Mouse (Mus musculus) MEL (cell line): ENCODE data around the gene Ppp1r3e. TPM values are rescaled to one million over a fixed set of nuclear protein-coding genes. Genes with fewer than 3 reads are reported as not detected.
A peak's percentile ranks its signal among the peaks of the same experiment; 100 is the strongest.

Experiments used
- DNase-seq: peaks from one replicate; pipeline ENCODE4 v3.0.0; 2011; ENCODE audit warnings: low read depth, low spot score
- H3K27ac ChIP-seq: 2 replicates; pipeline ENCODE4 v1.5.1; 2012; ENCODE audit warnings: low read depth, mild to moderate bottlenecking, control low read depth, low read length, moderate library complexity; ENCODE audit not compliant: control insufficient read depth
- H3K27me3 ChIP-seq, 2 experiments: fragments of 150-350 bp in 1 of 2; sonication (generic) in 1 of 2; 2 replicates each; pipeline ENCODE4 v1.6.1; 2012; ENCODE audit warnings: low read length in 2 of 2, mild to moderate bottlenecking in 2 of 2, improper control_type of control experiment in 1 of 2, moderate library complexity in 1 of 2; ENCODE audit not compliant: insufficient read depth in 2 of 2, control insufficient read depth in 1 of 2
- H3K36me3 ChIP-seq, 2 experiments: 2 replicates each; pipeline ENCODE4 v1.6.1; 2012 to 2014; ENCODE audit warnings: low read length in 2 of 2, improper control_type of control experiment in 1 of 2, inconsistent platforms in 1 of 2, mild to moderate bottlenecking in 1 of 2; ENCODE audit not compliant: insufficient read depth in 2 of 2, control insufficient read depth in 1 of 2
- H3K4me1 ChIP-seq, 2 experiments: fragments of 150-350 bp in 1 of 2; sonication (generic) in 1 of 2; 2 replicates each; pipeline ENCODE4 v1.6.1; 2012; ENCODE audit warnings: low read length in 2 of 2, improper control_type of control experiment in 1 of 2, mild to moderate bottlenecking in 1 of 2; ENCODE audit not compliant: insufficient read depth in 2 of 2, control insufficient read depth in 1 of 2
- H3K4me3 ChIP-seq, 2 experiments: fragments of 150-350 bp in 1 of 2; sonication (generic) in 1 of 2; 2 replicates each; pipeline ENCODE4 v1.5.1; 2012; ENCODE audit warnings: low read depth in 2 of 2, low read length in 2 of 2, mild to moderate bottlenecking in 2 of 2, moderate library complexity in 2 of 2, control low read depth in 1 of 2, improper control_type of control experiment in 1 of 2; ENCODE audit not compliant: control insufficient read depth in 1 of 2, insufficient read depth in 1 of 2
- H3K79me2 ChIP-seq: 2 replicates; pipeline ENCODE4 v1.6.1; 2012; ENCODE audit warnings: mild to moderate bottlenecking, low read length, moderate library complexity; ENCODE audit not compliant: control insufficient read depth, poor library complexity, insufficient read depth
- H3K9ac ChIP-seq: 2 replicates; pipeline ENCODE4 v1.6.1; 2012; ENCODE audit warnings: low read depth, mild to moderate bottlenecking, control low read depth, low read length, moderate library complexity; ENCODE audit not compliant: control insufficient read depth, poor library complexity, severe bottlenecking
- H3K9me3 ChIP-seq: fragments of 150-350 bp; sonication (generic); replicated peaks from 2 replicates; pipeline ENCODE4 v1.6.1; 2012; ENCODE audit warnings: mild to moderate bottlenecking, low read length, improper control_type of control experiment, moderate library complexity; ENCODE audit not compliant: insufficient read depth
- CHD1 ChIP-seq: IDR thresholded peaks from 2 replicates; pipeline ENCODE4 v1.6.1; 2012; ENCODE audit warnings: low read depth, mild to moderate bottlenecking, inconsistent platforms, low read length, improper control_type of control experiment
- CHD2 ChIP-seq: IDR thresholded peaks from 2 replicates; pipeline ENCODE4 v1.6.1; 2011; ENCODE audit warnings: low read length, improper control_type of control experiment
- E2F4 ChIP-seq: IDR thresholded peaks from 2 replicates; pipeline ENCODE4 v1.6.1; 2011; ENCODE audit warnings: low read depth, low read length, improper control_type of control experiment, borderline replicate concordance
- ELF1 ChIP-seq: IDR thresholded peaks from 2 replicates; pipeline ENCODE4 v1.6.1; 2014; ENCODE audit warnings: low read depth, mild to moderate bottlenecking, inconsistent platforms, low read length, improper control_type of control experiment, moderate library complexity
- EP300 ChIP-seq, 2 experiments: IDR thresholded peaks; 2 replicates each; pipeline ENCODE4 v1.6.1; 2011; ENCODE audit warnings: improper control_type of control experiment in 2 of 2, low read length in 2 of 2, low read depth in 1 of 2, mild to moderate bottlenecking in 1 of 2
- ETS1 ChIP-seq: IDR thresholded peaks from 2 replicates; pipeline ENCODE4 v1.6.1; 2012; ENCODE audit warnings: low read depth, mild to moderate bottlenecking, inconsistent platforms, low read length, improper control_type of control experiment, moderate library complexity
- HCFC1 ChIP-seq: IDR thresholded peaks from 2 replicates; pipeline ENCODE4 v1.6.1; 2012; ENCODE audit warnings: low read depth, mild to moderate bottlenecking, inconsistent platforms, low read length, improper control_type of control experiment, moderate library complexity
- KAT2A ChIP-seq: conservative IDR thresholded peaks from 2 replicates; pipeline ENCODE4 v1.6.1; 2012; ENCODE audit warnings: low read depth, low read length, improper control_type of control experiment, inconsistent platforms
- MAFK ChIP-seq: IDR thresholded peaks from 2 replicates; pipeline ENCODE4 v1.6.1; 2011; ENCODE audit warnings: low read depth, mild to moderate bottlenecking, low read length, improper control_type of control experiment, borderline replicate concordance
- MAZ ChIP-seq: IDR thresholded peaks from 2 replicates; pipeline ENCODE4 v1.6.1; 2012; ENCODE audit warnings: low read depth, mild to moderate bottlenecking, inconsistent platforms, low read length, improper control_type of control experiment
- MXI1 ChIP-seq: IDR thresholded peaks from 2 replicates; pipeline ENCODE4 v1.6.1; 2011; ENCODE audit warnings: mild to moderate bottlenecking, low read depth, low read length, improper control_type of control experiment
- MYC ChIP-seq: IDR thresholded peaks from 2 replicates; pipeline ENCODE4 v1.6.1; 2011; ENCODE audit warnings: low read depth, mild to moderate bottlenecking, low read length, improper control_type of control experiment, moderate library complexity
- NELFE ChIP-seq: IDR thresholded peaks from 2 replicates; pipeline ENCODE4 v1.6.1; 2011; ENCODE audit warnings: low read depth, low read length, improper control_type of control experiment
- NRF1 ChIP-seq: IDR thresholded peaks from 2 replicates; pipeline ENCODE4 v1.6.1; 2014; ENCODE audit warnings: low read depth, mild to moderate bottlenecking, inconsistent platforms, low read length, improper control_type of control experiment, moderate library complexity; ENCODE audit not compliant: poor library complexity, insufficient read depth, severe bottlenecking
- POLR2A ChIP-seq, 2 experiments: IDR thresholded peaks; 2 replicates each; pipeline ENCODE4 v1.6.1; 2011 to 2012; ENCODE audit warnings: low read length in 2 of 2, mild to moderate bottlenecking in 2 of 2, control low read depth in 1 of 2, improper control_type of control experiment in 1 of 2, low read depth in 1 of 2, moderate library complexity in 1 of 2; ENCODE audit not compliant: control insufficient read depth in 1 of 2, insufficient read depth in 1 of 2, poor library complexity in 1 of 2
- POLR2AphosphoS5 ChIP-seq: IDR thresholded peaks from 2 replicates; pipeline ENCODE4 v1.6.1; 2012; ENCODE audit warnings: low read depth, borderline replicate concordance, mild to moderate bottlenecking, inconsistent platforms, low read length, moderate library complexity, mixed read lengths
- RCOR1 ChIP-seq: IDR thresholded peaks from 2 replicates; pipeline ENCODE4 v1.6.1; 2012; ENCODE audit warnings: low read depth, mild to moderate bottlenecking, inconsistent platforms, low read length, improper control_type of control experiment
- SIN3A ChIP-seq: IDR thresholded peaks from 2 replicates; pipeline ENCODE4 v1.6.1; 2012; ENCODE audit warnings: low read length, improper control_type of control experiment, inconsistent platforms
- TCF12 ChIP-seq: IDR thresholded peaks from 2 replicates; pipeline ENCODE4 v1.6.1; 2014; ENCODE audit warnings: low read depth, mild to moderate bottlenecking, inconsistent platforms, low read length, improper control_type of control experiment, moderate library complexity
- UBTF ChIP-seq: IDR thresholded peaks from 2 replicates; pipeline ENCODE4 v1.6.1; 2012; ENCODE audit warnings: low read depth, mild to moderate bottlenecking, inconsistent platforms, low read length, improper control_type of control experiment, moderate library complexity, borderline replicate concordance; ENCODE audit not compliant: insufficient read depth
- USF2 ChIP-seq, 2 experiments: IDR thresholded peaks; 2 replicates each; pipeline ENCODE4 v1.6.1; 2011 to 2012; ENCODE audit warnings: improper control_type of control experiment in 2 of 2, low read length in 2 of 2, borderline replicate concordance in 1 of 2, inconsistent platforms in 1 of 2, low read depth in 1 of 2, mild to moderate bottlenecking in 1 of 2; ENCODE audit not compliant: insufficient read depth in 1 of 2
- ZNF384 ChIP-seq: IDR thresholded peaks from 2 replicates; pipeline ENCODE4 v1.6.1; 2012; ENCODE audit warnings: low read depth, mild to moderate bottlenecking, inconsistent platforms, low read length, improper control_type of control experiment
- polyA plus RNA-seq, 2 experiments: library from polyadenylated mRNA; stranded (reverse) in 1 of 2; unstranded in 1 of 2; fragments of >175 nt in 1 of 2; fragments of >200 nt in 1 of 2; gene quantifications; 2 replicates each; pipeline versions ENCODE4 v1.2.1 to v1.2.4; 2012; ENCODE audit warnings: low replicate concordance in 2 of 2, low read depth in 1 of 2; ENCODE audit not compliant: insufficient read length in 2 of 2, insufficient read depth in 1 of 2, missing spikeins in 1 of 2
- total RNA-seq: library from RNA; depleted of rRNA; stranded (reverse); fragments of 300-350 nt; gene quantifications from 2 replicates; pipeline ENCODE4 v1.2.3, GENCODE M21; 2012

The Ppp1r3e gene
- total and polyA plus RNA-seq, 3 experiments, result 0.73 to 1.2 TPM; not detected in 1

GRCm38 (mm10) chr14:54866268-54866667 is 11.1 kb downstream of the Ppp1r3e start:
- Histone ChIP-seq H3K27me3 (no peaks in the 10 kb centered on the region), H3K4me3 (peak overlapping the region; percentile 3 to 4; a peak in 1 of 4 replicates), H3K27ac (peak overlapping the region; percentile 39; the same call in 1 of the 2 replicates), H3K9me3 (no peaks in the 10 kb centered on the region), H3K9ac (peak overlapping the region; percentile 23; the same call in 1 of the 2 replicates), H3K36me3 (peaks cover 0 to 21% of the 10 kb centered on the region in 2 experiments; a peak in 2 of 4 replicates), H3K79me2 (no peaks in the 10 kb centered on the region; the same call in 1 of the 2 replicates), H3K4me1 (peaks cover 19 to 27% of the 10 kb centered on the region in 2 experiments)
- TF ChIP-seq POLR2A (IDR thresholded peaks at IDR 0.05; ENCODE audit: control insufficient read depth in 1 of 2, insufficient read depth in 1 of 2, low read depth in 1 of 2, low read length in 2 of 2, poor library complexity in 1 of 2) (no peak), ETS1 (no peak), HCFC1 (0 out of 2 replicates have a peak, but pooled peaks have one; percentile 28), MYC (peak; percentile 37; the same call in 1 of the 2 replicates), POLR2AphosphoS5 (no peak), E2F4 (no peak), NELFE (no peak), EP300 (IDR thresholded peaks at IDR 0.05; ENCODE audit: low read depth in 1 of 2, low read length in 2 of 2) (0 out of 4 replicates have a peak, but pooled peaks of 1 of the 2 experiments have one; percentile 26), ELF1 (peak; percentile 70), MAFK (no peak), CHD2 (no peak), RCOR1 (no peak), ZNF384 (peak; percentile 93), SIN3A (peak; percentile 50; the same call in 1 of the 2 replicates), MXI1 (no peak), NRF1 (no peak), CHD1 (no peak), TCF12 (no peak)
- peak; percentile 51 for DNase-seq

- Histone ChIP-seq H3K79me2 (no peaks in the 10 kb centered on the region; the same call in 1 of the 2 replicates), H3K9ac (no peak overlapping the region), H3K9me3 (no peaks in the 10 kb centered on the region), H3K27ac (peak overlapping the region; percentile 9; the same call in 1 of the 2 replicates), H3K4me1 (peaks cover 19 to 27% of the 10 kb centered on the region in 2 experiments), H3K27me3 (no peaks in the 10 kb centered on the region), H3K4me3 (peak overlapping the region in 1 of 2 experiments; percentile 19; a peak in 1 of 4 replicates), H3K36me3 (peaks cover 0 to 21% of the 10 kb centered on the region in 2 experiments; a peak in 2 of 4 replicates)
- 0 out of 2 replicates have a peak, but pooled peaks have one; percentile 45 for TF ChIP-seq CHD1
- no peak for TF ChIP-seq MAZ
- no peak for TF ChIP-seq USF2 (IDR thresholded peaks at IDR 0.05; ENCODE audit: borderline replicate concordance in 1 of 2, insufficient read depth in 1 of 2, low read depth in 1 of 2, low read length in 2 of 2)
- 0 out of 4 replicates have a peak, but pooled peaks of 1 of the 2 experiments have one; percentile 6 for TF ChIP-seq EP300 (IDR thresholded peaks at IDR 0.05; ENCODE audit: low read depth in 1 of 2, low read length in 2 of 2)
- TF ChIP-seq KAT2A, result no peak
- TF ChIP-seq UBTF, result no peak
- no peak for TF ChIP-seq MAFK
- no peak for TF ChIP-seq E2F4
- no peak for TF ChIP-seq POLR2AphosphoS5
- no peak for TF ChIP-seq ELF1
- TF ChIP-seq POLR2A (IDR thresholded peaks at IDR 0.05; ENCODE audit: control insufficient read depth in 1 of 2, insufficient read depth in 1 of 2, low read depth in 1 of 2, low read length in 2 of 2, poor library complexity in 1 of 2), result no peak
- DNase-seq, result peak; percentile 25
These were observed 11.7 kb downstream of the Ppp1r3e start for GRCm38 (mm10) chr14:54865626-54866025.
